Mouse (Mus musculus): ENCODE measurements around the gene Fcho1.
A peak's percentile ranks its signal among the peaks of the same experiment; 100 is the strongest.

GRCm38 (mm10) chr8:71716561-71717053 lies 8.9 kb downstream of the Fcho1 start:
- TF ChIP-seq MAFK (IDR thresholded peaks at IDR 0.05; ENCODE audit: insufficient read depth, low read depth, low read length): no peak
- TF ChIP-seq HCFC1 (IDR thresholded peaks at IDR 0.05; ENCODE audit: borderline replicate concordance, insufficient read depth, low read length): no peak
- no peak for TF ChIP-seq ZNF384 (IDR thresholded peaks at IDR 0.05; ENCODE audit: low read depth, low read length)
- no peak for TF ChIP-seq ZC3H11A (IDR thresholded peaks at IDR 0.05; ENCODE audit: borderline replicate concordance, low read depth, low read length)
- peak; percentile 73; the same call in 1 of the 2 replicates for TF ChIP-seq CHD2 (IDR thresholded peaks at IDR 0.05; ENCODE audit: low read depth, low read length)

All from ES-E14 (cell line).